Mouse (Mus musculus) urinary bladder, adult 2 months (tissue): ENCODE data around the gene Ly6g6c. TPM values are rescaled to one million over a fixed set of nuclear protein-coding genes. Genes with fewer than 3 reads are reported as not detected.

Source experiments
- DNase-seq: peaks from one replicate; pipeline ENCODE4 v3.0.0; 2022; ENCODE audit warnings: low spot score
- polyA plus RNA-seq: library from polyadenylated mRNA; depleted of rRNA; stranded (reverse); fragments of >200 nt; gene quantifications from 2 replicates; pipeline ENCODE4 v1.2.3, GENCODE M21; 2012

Gene Ly6g6c
- polyA plus RNA-seq, 1 experiment: 0.26 TPM

DNA sequence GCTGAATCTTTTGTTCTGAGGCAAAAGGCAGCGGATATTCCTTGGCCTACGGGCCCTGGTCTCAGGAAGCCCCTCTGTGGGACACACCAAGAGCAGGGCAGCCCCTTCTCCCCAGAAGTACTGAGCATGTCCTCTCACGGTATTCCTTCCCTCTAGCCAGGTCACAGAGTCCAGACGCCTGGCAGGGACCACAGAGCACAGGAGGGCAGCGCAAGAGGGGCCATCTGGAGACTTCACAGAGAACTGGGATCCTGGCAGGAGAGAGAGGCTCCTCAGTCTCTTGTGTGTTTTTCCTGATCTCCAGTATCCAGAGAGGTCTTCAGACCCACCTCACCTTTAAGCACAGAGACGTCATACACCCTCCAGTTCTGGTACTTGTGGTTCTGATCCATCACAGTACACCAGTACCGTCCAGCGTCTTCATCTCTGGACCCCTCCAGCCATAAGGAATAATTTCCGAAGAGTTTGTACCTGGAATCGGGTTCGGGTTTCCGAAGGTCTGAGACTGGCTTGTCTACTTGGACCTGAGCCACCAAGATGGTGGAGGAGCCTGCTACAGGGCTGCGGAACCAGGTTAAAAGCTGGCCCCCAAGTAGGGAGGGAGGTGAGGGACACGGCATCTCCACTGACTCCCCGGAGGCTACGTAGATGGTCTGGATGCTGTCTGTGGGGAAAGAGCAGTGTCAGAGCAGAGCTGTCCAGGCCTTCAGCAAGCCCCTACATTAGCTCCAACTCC is 17.8 kb downstream of the Ly6g6c start:
- no peak for DNase-seq

DNA sequence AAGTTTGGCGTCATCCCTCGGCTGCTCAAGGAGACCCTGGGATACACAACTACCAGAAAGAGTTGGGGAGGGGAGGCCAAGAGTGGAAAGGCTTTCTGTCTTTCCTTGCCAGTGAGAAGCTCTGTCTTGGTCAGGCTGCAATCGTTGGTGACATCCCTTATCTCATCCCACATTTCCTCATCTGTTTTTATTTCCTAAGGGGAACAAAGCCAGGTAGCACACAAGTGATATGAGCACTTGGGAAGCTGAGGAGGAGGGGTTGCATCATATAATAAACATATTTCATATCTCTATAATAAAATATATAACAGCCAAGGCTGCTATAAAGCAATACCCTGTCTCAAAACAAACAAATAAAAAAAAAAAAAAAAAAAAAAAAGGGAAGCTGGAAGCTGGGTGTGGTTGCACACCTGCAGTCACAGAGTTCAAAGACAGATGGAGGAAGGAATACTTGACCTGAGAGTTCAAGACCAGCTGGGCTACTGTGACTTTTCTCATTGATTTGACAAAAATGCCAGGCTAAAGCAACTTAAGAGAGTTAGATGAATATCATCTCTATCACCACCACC is 18.8 kb downstream of the Ly6g6c start:
- no peak for DNase-seq

DNA sequence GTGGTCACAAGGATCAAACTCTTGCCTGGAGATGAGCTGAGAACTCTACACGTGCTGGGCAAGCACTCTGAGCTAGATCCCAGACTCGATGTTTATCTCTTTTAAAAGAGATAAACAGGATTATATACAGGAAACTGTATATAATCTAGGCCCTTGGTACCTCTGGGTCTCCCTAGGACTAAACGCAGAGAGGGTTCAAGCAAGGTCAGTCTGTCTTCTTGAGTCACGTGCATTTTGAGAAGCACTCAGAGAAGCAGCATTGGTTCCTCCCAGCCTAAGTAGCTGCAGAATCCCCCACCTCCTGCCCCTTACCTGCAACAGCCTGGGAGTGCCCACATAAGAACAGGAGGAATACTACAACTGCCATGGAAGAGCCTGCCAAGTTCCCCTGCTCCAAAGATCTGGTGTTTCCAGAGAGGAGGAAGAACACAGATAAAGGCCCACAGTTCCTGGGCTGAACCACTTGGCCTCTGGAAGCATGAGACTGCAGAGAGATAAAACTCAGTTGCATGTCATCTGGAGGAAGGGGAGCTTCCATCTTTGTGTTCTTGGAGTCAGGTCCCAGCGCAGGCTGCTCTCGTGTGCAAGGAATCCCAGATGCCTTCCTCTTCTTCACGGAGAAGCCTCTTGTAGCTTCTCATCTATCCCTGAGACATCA is 20.1 kb downstream of the Ly6g6c start, which contains the start of gene Ly6g6f:
Gene Ly6g6f (minus strand): TSS at position 403 of the 658 bp plus-strand sequence.
- DNase-seq: no peak

DNA sequence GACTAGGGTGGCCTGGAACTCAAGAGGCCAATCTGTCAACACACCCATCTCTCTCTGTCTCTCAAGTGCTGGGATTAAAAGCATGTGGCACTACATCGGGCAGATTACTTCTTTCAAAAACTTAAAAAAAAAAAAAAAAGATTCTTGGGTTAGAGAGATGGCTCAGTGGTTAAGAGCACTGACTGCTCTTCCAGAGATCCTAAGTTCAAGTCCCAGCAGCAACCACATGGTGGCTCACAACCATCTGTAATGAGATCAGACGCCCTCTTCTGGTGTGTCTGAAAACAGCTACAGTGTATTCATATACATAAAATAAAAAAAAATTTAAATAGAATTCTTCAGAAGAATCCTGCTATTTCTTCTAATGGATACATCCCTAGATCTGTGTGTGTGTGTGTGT is 23.0 kb downstream of the Ly6g6c start:
- DNase-seq: no peak

DNA sequence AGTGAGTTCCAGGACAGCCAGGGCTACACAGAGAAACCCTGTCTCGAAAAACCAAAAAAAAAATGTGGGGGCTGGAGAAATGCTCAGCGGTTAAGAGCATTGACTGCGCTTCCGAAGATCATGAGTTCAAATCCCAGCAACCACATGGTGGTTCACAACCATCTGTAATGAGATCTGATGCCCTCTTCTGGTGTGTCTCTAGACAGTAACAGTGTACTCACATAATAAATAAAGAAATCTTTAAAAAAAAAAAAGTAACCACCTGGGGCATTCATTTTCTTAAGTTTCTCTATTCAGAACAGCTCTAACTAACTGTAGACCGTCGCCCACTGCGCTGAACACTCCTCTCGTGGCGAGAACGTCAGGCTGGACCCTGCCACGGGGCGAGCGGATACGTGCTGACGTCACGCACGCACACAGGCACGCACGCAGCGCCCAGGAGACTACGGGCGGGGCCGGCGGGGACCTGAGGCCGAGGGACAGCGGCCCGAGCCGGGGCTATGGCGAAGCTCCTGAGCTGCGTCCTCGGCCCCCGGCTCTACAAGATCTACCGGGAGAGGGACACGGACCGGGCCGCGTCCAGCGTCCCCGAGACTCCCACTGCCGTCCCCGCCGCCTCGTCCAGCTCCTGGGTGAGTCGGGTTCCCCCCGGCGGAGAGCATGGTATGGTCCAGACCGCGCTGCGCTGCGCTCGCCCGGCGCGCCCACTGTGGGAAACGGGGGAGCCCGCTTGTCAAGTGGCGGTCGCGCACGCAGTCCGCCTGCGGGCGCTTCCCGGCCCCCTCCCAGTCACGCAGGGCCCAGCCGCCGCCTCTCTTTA is 23.8 kb downstream of the Ly6g6c start, which contains the start of gene Abhd16a:
Gene Abhd16a (plus strand): TSS at position 439 of the 820 bp plus-strand sequence.
- DNase-seq: peak; percentile 91

DNA sequence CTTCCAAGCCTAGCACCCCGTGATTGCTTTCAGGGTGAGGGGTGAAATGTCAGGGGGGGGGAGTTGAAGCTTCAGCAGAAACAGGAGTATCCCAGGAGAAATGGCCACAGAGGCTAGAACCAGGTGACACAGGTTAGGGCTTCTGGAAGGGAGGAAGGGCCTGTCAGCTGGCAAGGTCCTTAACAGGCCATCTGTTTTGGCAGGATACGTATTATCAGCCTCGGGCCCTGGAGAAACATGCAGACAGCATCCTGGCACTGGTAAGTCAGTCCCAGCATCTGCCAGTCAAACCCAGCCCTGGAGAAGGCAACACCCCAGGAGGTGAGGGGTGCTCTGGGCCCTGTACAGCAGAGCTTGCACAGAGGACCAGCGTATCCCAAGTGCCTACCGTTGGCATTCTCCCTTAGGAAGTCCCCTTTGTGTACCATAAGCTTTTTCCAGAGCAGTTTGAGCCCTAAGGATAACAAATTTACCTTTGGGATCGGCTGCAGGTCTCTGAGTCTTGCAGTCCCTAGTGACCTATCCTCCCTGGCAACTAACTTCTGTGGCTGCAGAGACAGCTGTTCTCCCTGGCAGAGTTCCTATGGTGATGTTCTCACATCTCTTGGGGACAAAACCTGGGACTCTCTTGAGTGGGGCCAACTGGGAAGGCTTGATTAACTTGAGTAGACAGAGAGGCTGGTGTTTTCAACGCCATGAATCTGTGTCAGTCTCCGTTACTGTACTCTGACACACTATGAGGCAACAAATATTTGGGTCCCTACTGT is 25.2 kb downstream of the Ly6g6c start:
- DNase-seq: no peak

DNA sequence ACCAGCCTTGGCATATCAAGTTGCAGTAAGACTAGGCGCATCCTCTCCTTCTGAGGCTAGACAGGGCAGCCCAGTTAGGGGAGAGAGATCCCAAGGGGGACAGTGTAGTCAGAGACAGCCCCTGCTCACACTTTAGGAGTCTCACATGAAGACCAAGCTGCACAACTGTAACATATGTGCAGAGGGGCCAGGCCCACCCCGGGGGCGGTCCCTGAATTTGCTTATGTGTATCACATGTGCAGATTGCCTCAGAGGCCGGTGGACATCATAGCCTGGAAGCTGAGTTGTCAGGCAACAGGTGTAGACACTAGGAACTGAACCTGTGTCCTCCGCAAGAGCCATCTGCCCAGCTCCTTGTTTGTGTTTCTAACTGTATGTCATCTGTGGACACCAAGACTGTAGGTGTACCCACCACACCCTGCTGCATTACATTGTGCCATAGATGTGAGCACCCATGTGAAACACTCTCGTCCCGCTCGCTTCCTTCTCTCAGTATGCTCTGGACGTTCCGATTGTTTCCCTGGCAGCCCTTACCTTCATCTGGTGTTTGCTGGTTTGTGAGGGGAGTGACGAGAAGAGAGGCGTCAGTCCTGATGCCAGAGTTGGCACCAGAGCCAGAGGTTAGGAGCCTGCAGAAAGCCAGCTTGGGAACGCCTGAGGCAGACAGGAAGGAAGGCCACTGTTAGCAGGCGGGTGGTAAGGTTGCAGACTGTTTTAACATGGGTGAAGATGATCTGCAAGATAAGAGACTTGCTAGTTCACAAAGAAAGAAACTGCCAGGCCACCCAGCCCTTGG is 27.4 kb downstream of the Ly6g6c start:
- DNase-seq: no peak

DNA sequence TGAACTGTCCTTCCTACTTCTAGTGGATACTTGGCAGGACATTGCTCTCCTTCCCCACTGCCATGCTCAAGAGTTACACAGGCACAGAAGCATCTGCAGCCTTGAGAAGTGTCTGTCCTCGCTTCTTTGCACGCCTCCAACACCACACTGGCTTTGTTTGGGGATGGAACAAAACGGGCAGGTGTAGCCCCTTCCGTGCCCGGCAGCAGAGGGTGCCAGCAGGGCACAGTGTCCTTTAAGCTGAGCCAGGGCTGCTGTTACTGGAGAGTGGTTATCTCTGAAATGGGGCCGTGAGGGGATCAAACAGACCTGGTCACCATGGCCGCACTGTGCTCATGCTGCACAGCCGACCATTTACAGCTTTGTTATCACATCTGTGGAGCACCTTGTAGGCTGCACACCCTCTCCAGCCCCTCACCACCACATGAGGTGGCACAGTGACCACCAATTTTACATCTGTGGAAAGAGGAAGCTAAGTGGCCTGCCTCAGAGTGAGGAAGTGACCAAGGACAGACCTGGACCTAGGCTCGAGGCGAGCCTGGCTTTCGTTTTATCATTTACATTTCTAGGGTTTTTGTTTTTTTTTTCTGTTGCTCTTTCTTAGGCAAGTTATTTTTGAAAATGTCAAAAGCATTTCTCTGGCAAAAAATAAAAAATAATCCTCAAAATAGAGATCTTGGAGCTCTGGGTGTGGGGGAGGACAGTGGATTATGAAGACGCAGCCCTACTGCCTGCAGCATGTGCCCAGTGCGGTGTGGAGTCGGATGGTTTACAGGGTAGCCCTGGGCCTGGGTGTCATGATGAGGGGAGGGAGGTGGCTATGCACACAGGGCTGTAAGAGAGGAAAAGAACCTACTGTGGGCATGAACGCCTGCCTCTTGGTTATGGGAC is 29.5 kb downstream of the Ly6g6c start:
- DNase-seq: no peak

DNA sequence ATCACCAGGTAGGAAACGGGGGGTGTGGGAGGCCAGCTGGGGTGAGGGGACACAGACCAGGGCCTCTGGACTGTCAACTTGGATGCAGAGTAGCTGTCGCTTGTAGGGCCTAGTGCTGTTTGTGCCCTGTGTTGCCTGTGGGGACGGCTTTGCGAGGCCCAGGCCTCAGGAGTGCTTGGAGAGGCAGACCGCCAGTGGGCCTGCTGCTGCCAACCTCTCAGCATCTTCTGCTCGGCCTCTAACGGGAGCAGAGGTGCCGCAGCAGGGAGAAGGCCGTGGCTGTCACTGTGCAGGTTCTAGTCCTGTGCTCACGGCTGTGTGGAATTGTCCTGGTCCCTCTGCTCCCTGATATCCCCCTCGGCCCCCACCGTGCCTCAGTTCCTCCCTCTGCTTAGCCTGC is 31.4 kb downstream of the Ly6g6c start:
- DNase-seq: no peak

DNA sequence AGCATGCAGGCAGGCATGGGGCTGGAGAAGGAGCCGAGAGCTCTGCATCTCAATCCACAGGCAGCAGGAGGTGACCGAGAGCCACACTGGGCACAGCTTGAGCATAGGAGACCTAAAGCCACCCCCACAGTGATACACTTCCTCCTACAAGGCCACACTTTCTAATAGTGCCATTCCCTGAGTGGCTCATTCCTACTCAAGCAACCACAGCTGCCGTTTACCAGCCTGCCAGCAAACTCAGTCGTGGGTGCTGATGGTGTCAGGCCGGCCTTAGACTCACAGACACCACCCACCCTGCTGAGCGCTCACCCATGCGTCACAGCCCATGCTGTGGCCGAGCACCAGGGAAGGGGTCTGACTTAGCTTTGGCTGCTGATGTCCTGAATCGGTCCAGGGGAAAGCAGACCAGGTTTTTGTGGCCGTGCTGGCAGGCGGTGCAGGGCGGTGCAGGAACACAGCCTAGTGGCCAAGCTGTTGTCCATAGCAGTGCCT is 32.0 kb downstream of the Ly6g6c start:
- DNase-seq: no peak

DNA sequence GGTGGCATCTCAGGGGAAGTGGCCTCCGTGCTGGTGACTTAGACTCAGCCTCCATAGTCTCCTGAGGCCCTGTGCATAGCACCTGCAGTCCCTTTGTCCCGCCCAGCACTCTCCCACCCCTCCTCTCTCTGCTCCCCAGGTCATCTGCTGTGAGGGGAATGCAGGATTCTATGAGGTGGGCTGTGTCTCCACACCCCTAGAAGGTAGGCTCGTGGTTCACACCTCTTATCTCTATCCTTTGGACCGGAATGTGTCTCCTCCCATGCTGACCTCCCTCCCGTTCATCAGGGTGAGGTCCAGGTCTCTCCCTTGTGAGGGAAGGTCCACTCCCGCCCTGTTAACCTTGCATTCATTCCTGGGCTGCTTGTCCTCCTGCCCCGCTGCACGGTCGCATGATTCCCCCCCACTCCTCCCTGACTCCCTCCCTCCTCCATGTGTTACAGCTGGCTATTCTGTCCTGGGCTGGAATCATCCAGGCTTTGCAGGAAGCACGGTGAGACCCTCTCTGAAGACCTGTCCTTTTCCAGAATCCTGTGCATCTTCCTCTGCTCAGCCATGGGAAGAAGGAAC is 35.1 kb downstream of the Ly6g6c start:
- DNase-seq: no peak

DNA sequence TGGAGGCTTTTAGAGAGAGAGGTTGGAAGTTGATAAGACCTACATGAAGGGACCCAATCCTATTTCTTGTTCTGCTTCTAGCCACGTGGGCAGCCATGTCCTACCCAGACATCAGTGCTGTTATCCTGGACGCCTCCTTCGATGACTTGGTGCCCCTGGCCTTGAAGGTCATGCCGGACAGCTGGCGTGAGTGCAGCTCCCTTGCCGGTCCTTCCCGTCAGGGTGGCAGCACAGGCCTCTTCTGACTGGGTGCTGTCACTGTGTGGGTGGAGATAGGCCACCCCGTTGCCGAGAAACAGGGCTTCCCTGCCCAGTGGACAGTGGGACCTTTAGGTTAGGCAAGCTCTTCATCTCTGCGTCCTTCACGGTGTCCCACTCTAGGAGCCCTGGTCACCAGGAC is 36.0 kb downstream of the Ly6g6c start:
- DNase-seq: no peak

DNA sequence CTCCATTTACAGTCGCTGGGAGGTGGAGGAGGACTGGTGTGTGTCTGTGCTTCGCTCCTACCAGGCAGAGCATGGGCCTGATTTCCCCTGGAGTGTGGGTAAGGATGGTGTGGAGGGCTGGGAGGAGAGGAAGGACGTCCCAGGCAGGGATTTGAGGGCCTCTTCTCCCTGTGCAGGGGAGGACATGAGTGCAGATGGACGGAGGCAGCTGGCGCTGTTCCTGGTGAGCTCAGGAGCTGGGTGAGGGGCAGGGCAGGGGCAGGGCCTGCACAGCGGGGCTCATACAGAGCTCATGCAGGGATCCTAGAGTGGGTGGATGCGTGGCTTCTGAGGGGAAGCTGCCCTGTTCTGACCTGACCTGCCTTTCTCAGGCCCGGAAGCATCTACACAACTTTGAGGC is 37.1 kb downstream of the Ly6g6c start:
- DNase-seq: no peak

DNA sequence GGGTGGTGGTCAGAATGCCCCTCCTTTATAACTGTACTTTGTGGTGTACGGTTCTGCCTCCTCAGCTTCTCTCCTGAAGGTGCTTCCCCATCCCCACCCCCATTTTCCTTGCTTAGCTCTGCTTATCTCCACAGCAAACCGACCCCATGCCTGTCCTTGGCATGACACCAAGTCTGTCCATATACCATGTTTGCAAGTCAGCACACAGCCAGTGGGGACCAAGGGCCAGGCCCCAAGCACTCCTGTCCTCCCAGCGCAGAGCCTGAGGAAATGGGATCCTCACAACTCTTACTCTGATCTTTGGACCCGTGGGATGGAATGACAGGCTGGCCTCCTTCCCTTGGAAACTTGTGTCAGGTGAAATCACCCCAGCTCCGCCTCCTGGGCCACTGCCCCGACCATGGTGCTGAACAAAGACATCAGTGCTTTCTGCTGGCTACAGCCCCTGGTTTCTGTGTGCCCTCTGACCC is 38.1 kb downstream of the Ly6g6c start:
- DNase-seq: no peak

DNA sequence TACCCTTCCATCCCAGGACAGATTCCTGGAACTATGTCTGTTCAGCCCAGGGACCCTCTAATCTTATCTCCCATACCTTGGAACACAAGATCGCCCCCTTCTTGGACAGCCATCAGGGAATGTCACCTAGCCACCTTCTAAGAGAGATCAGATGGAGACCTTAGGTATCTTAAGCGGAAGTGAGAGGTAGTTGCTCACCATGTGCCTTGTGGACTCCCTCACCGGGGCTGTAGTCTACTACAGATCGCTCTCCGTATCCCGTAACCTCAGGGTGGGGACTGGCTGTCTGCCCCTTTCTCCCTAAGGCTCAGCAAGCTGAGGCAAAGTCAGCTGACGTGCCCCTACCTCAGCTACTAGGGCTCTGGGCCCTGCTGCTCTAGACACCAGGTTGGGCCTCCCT is 38.9 kb downstream of the Ly6g6c start:
- DNase-seq: no peak

DNA sequence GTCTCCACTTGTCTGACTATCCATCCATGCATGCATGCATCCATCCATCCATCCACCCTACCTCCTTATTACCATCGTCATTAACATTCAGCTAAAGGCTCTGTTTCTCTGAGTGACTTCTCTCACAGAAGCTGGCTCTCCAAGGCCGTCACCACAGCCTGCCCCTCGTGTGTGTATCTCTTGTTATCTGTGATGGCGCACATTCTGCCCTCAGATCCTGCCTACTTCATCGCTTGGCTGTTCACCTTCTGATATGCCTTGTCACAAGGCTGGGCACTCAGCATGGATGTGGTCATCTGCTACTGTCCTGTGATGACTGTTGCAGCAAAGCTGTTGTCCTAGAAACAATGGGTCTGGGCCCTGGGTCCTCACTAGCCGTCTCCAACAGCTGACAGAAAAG is 39.6 kb downstream of the Ly6g6c start:
- no peak for DNase-seq

DNA sequence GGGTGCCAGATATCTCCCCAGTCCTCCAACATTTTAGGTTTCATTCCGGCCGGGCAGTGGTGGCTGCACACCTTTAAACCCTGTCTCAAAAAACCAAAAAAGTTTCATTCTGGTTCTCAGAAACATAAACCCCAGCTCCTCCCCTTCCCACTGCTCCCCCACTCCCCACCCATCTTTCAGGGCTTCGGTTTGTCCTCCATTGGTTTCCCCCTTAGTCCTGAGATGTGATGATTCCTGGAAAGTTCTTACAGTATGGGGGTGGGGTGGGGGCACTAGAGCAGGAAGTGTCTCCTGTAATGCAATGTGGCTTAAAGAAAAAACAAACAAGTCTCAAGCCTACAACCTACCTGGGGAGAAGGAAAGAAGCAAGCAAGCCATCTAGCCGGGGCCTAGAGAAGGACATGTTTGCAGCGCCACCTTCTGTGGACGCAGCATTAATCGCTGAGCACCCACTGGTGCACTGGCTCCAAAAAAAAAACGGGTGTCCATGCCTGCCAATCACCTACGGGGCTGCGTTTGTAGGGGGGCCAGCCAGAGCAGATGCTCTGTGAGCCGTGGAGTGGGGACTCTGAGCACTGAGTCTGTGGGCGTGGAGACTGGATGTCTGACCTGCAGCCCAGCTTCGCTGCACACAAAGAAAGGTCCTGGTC is 40.7 kb downstream of the Ly6g6c start:
- DNase-seq: no peak

DNA sequence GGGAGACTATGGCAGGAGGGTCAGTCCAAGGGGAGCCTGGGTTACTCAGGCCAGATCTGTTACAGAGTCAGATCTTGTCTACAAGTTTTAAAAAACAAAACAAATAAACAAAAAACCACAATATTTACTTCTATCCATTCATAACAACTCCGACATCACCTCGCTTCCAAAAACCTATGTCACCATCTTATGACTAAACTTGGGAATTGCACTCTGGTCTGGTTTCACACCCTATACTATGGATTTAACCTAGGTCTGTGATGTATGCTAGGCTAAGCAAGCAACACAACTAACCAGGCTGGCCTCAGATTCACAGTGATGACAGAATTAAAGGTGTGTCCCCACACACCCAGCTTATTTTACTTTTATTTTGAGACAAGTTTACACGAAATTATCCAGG is 41.3 kb downstream of the Ly6g6c start:
- DNase-seq: no peak
